Mouse (Mus musculus) stomach, postnatal 0 days (tissue): Measurements from ENCODE around the gene Gm6034. TPM values are rescaled to one million over a fixed set of nuclear protein-coding genes. Genes with fewer than 3 reads are reported as not detected.
"Not testable (repeated sequence)": the region's sequence is repeated elsewhere in the genome, so short reads cannot be mapped to it uniquely, and the experiment has no call there.

ENCODE experiments used
- ATAC-seq: fragments of 200-750 bp; cut with Nextera tagmentation; 2 replicates; pipeline ENCODE4 v1.8.0; 2017; ENCODE audit not compliant: low FRiP score, low TSS enrichment
- DNase-seq: peaks from one replicate; pipeline ENCODE4 v3.0.0-alpha.2; 2016; ENCODE audit warnings: low spot score
- H3K27ac ChIP-seq: fragments of 300-500 bp; sonication (generic); replicated peaks from 2 replicates; pipeline ENCODE4 v1.5.1; 2014; ENCODE audit warnings: mild to moderate bottlenecking, control low read depth
- H3K27me3 ChIP-seq: fragments of 300-500 bp; sonication (generic); 2 replicates; pipeline ENCODE4 v1.6.1; 2014; ENCODE audit warnings: low read length; ENCODE audit not compliant: control insufficient read depth, insufficient read depth
- H3K36me3 ChIP-seq: fragments of 300-500 bp; sonication (generic); 2 replicates; pipeline ENCODE4 v1.6.1; 2014; ENCODE audit warnings: low read length, mixed read lengths; ENCODE audit not compliant: control insufficient read depth, insufficient read depth
- H3K4me1 ChIP-seq: fragments of 300-500 bp; sonication (generic); replicated peaks from 2 replicates; pipeline ENCODE4 v1.6.1; 2014; ENCODE audit warnings: antibody characterized with exemption; ENCODE audit not compliant: control insufficient read depth, insufficient read depth
- H3K4me2 ChIP-seq: fragments of 300-500 bp; sonication (generic); replicated peaks from 2 replicates; pipeline ENCODE4 v1.6.1; 2014; ENCODE audit warnings: low read depth, mild to moderate bottlenecking, control low read depth, moderate library complexity
- H3K4me3 ChIP-seq: fragments of 300-500 bp; sonication (generic); 2 replicates; pipeline ENCODE4 v1.5.1; 2014; ENCODE audit warnings: low read depth, low read length, control low read depth
- H3K9ac ChIP-seq: fragments of 300-500 bp; sonication (generic); 2 replicates; pipeline ENCODE4 v1.6.1; 2014; ENCODE audit warnings: mild to moderate bottlenecking, low read length, control low read depth, mixed read lengths
- H3K9me3 ChIP-seq: fragments of 300-500 bp; sonication (generic); 2 replicates; pipeline ENCODE4 v1.6.1; 2016; ENCODE audit warnings: low read length; ENCODE audit not compliant: control insufficient read depth
- CTCF ChIP-seq: IDR thresholded peaks from 2 replicates; pipeline ENCODE4 v1.5.1; 2016; ENCODE audit warnings: antibody characterized with exemption, low read depth, mild to moderate bottlenecking, moderate library complexity
- EP300 ChIP-seq: optimal IDR thresholded peaks from 2 replicates; pipeline ENCODE3; 2016; ENCODE audit warnings: antibody characterized with exemption
- WGBS: fragments of 180-500 bp; shearing (Covaris S2); extraction: QIAGEN DNeasy Blood & Tissue Kit; methylation state at CpG from one replicate; pipeline ENCODE4 v1.1.7; 2014; 5-methylcytosine and 5-hydroxymethylcytosine counted together
- polyA plus RNA-seq: library from polyadenylated mRNA; unstranded; fragments of >200 nt; fragmentation: Nextera tagmentation; extraction: Ambion mirVana; gene quantifications from 2 replicates; pipeline ENCODE4 v1.2.1, GENCODE M21; 2015

Gm6034 gene
- polyA plus RNA-seq, 1 experiment from 2014 or later = not detected

- peak overlapping the region; percentile 45 for H3K9ac ChIP-seq
- WGBS = under 1% methylated on average over 46 of the region's 46 CpGs
- peak; percentile 64 for DNase-seq
- no peaks in the 10 kb centered on the region for H3K9me3 ChIP-seq
- H3K4me3 ChIP-seq = peak overlapping the region; percentile 53
- TF ChIP-seq CTCF = no peak
- no peak for TF ChIP-seq EP300
- no peaks in the 10 kb centered on the region for H3K27me3 ChIP-seq
- ATAC-seq = peak; percentile 74
- H3K4me2 ChIP-seq = peak overlapping the region; percentile 82
- H3K27ac ChIP-seq = no peak overlapping the region
- no peaks in the 10 kb centered on the region for H3K36me3 ChIP-seq
- no peaks in the 10 kb centered on the region for H3K4me1 ChIP-seq
Measured at GRCm38 (mm10) chr17:36083266-36083869, 40.6 kb downstream of the Gm6034 start.

GRCm38 (mm10) chr17:36083870-36084451, 41.2 kb downstream of the Gm6034 start:
- Histone ChIP-seq H3K4me1 (no peaks in the 10 kb centered on the region), H3K36me3 (no peaks in the 10 kb centered on the region), H3K4me2 (peak overlapping the region; percentile 82), H3K9ac (peak overlapping the region; percentile 45), H3K9me3 (no peaks in the 10 kb centered on the region), H3K4me3 (peak overlapping the region; percentile 53), H3K27ac (no peak overlapping the region), H3K27me3 (no peaks in the 10 kb centered on the region)
- ATAC-seq = no peak
- no peak for TF ChIP-seq CTCF
- TF ChIP-seq EP300 = no peak
- DNase-seq = no peak
- 2% methylated on average over 39 of the region's 42 CpGs for WGBS

- not testable (repeated sequence) for H3K4me1 ChIP-seq, H3K36me3 ChIP-seq, DNase-seq, H3K27me3 ChIP-seq, H3K4me2 ChIP-seq, H3K4me3 ChIP-seq, H3K27ac ChIP-seq, ATAC-seq, H3K9ac ChIP-seq, H3K9me3 ChIP-seq
- WGBS = 30% methylated on average over 1 of the region's 1 CpGs
Measured at GRCm38 (mm10) chr17:36085976-36086375, 43.2 kb downstream of the Gm6034 start.

GRCm38 (mm10) chr17:36091933-36092332, 49.2 kb downstream of the Gm6034 start:
- not testable (repeated sequence) for H3K9ac ChIP-seq, H3K27ac ChIP-seq, H3K9me3 ChIP-seq, H3K4me3 ChIP-seq, H3K4me1 ChIP-seq, DNase-seq, ATAC-seq, H3K4me2 ChIP-seq, H3K27me3 ChIP-seq, H3K36me3 ChIP-seq
- WGBS = no CpG with 5 or more reads among the region's 2 CpGs

- DNase-seq, H3K36me3 ChIP-seq, H3K4me3 ChIP-seq, H3K4me2 ChIP-seq, ATAC-seq, H3K9ac ChIP-seq, H3K9me3 ChIP-seq, H3K4me1 ChIP-seq, H3K27ac ChIP-seq, H3K27me3 ChIP-seq: not testable (repeated sequence)
Measured at GRCm38 (mm10) chr17:36092520-36092919, 49.8 kb downstream of the Gm6034 start.

GRCm38 (mm10) chr17:36093936-36094335, 51.2 kb downstream of the Gm6034 start:
- no peaks in the 10 kb centered on the region for H3K9me3 ChIP-seq
- H3K36me3 ChIP-seq = no peaks in the 10 kb centered on the region
- no peak overlapping the region for H3K27ac ChIP-seq
- no peak overlapping the region for H3K9ac ChIP-seq
- no peak for TF ChIP-seq EP300
- TF ChIP-seq CTCF = no peak
- H3K4me3 ChIP-seq = no peak overlapping the region
- H3K4me2 ChIP-seq = no peak overlapping the region
- DNase-seq = no peak
- ATAC-seq = no peak
- H3K27me3 ChIP-seq = no peaks in the 10 kb centered on the region
- H3K4me1 ChIP-seq = no peaks in the 10 kb centered on the region
- 36% methylated on average over 3 of the region's 3 CpGs for WGBS

- H3K27me3 ChIP-seq, H3K4me2 ChIP-seq, H3K4me3 ChIP-seq, H3K36me3 ChIP-seq, DNase-seq, H3K27ac ChIP-seq, H3K9me3 ChIP-seq, H3K4me1 ChIP-seq, ATAC-seq, H3K9ac ChIP-seq: not testable (repeated sequence)
- WGBS = 59% methylated on average over 2 of the region's 2 CpGs
Measured at GRCm38 (mm10) chr17:36099603-36100002, 56.8 kb downstream of the Gm6034 start.

GRCm38 (mm10) chr17:36102091-36102490, 59.3 kb downstream of the Gm6034 start:
- not testable (repeated sequence) for H3K9me3 ChIP-seq, H3K9ac ChIP-seq, H3K4me1 ChIP-seq, H3K36me3 ChIP-seq, H3K27ac ChIP-seq, H3K4me2 ChIP-seq, ATAC-seq, H3K27me3 ChIP-seq, DNase-seq, H3K4me3 ChIP-seq
- WGBS = 84% methylated on average over 11 of the region's 12 CpGs
